8 mouse cellular contexts compared by ENCODE assay signal in the genomic region with DNA sequence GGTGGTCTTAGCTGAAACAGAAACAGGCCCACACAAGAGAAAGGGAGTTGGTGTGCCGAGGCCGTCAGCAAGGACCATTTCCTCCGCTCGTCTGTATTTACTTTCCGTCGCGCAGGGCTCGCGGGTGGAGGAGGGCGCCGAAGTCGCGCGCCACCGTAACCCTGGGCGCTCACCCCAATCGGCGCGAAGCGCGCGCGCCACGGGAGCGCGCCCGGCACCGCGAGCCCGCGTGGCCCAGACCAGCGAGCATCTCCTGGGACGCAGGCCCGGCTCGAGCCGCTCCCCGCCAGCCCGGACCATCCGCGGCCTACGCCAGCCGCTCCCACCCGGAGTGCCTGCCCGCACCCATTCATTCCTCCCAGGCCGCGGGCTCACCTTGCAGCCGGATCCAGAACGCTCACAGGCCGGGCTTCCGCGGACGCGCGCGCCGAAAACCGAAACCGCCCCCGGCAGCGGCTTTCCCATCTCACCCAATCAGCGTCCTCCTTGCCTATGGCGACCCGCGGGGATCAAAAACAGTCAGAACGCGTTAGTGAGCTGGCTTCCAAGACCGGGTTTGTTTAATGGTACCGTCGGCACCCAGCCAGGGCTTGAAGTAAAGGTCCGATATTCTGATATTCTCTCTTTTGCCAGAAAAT. TPM values are rescaled to one million over a fixed set of nuclear protein-coding genes. Genes with fewer than 3 reads are reported as not detected.
DNase-seq lines count a peak whose midpoint lies in the region; ATAC-seq and TF ChIP-seq lines count a peak whose summit lies in the region.

A gene (minus strand): TSS at position 468 of the 638 bp plus-strand sequence.

- peak; percentile 95 for ATAC-seq in forebrain, postnatal 0 days
- peak; percentile 92 for ATAC-seq in lung, embryonic 15.5 days (ENCODE audit: borderline replicate concordance, extremely low read depth, low FRiP score, low TSS enrichment)

- WGBS in cerebellum, adult 2 months: under 1% methylated on average over 70 of the region's 70 CpGs
- WGBS in forebrain, postnatal 0 days: under 1% methylated on average over 69 of the region's 70 CpGs
- under 1% methylated on average over 64 of the region's 70 CpGs for WGBS in lung, embryonic 15.5 days

- H3K4me1 ChIP-seq in MEL (ENCODE audit: control insufficient read depth in 1 of 2, insufficient read depth in 2 of 2, low read length in 2 of 2): peaks cover 0 to 7% of the 10 kb centered on the region in 2 experiments; a peak in 2 of 4 replicates
- peaks cover 5% of the 10 kb centered on the region for H3K4me1 ChIP-seq in cerebellum, adult 2 months (ENCODE audit: control insufficient read depth, insufficient read depth, low read length)
- peaks cover 5% of the 10 kb centered on the region; the same call in 1 of the 2 replicates for H3K4me1 ChIP-seq in forebrain, postnatal 0 days (ENCODE audit: insufficient read depth)
- H3K4me1 ChIP-seq in lung, embryonic 15.5 days: peaks cover 20% of the 10 kb centered on the region

- peak within 1 kb of the TSS; percentile 95 for H3K27ac ChIP-seq in MEL (ENCODE audit: control insufficient read depth, low read depth, low read length)
- peak within 1 kb of the TSS; percentile 98 for H3K27ac ChIP-seq in cerebellum, adult 2 months (ENCODE audit: insufficient read depth, low read length)
- peak within 1 kb of the TSS; percentile 96 for H3K27ac ChIP-seq in forebrain, postnatal 0 days (ENCODE audit: low read depth, low read length)
- peak within 1 kb of the TSS; percentile 99 for H3K27ac ChIP-seq in lung, embryonic 15.5 days

- peak; percentile 97 for DNase-seq in MEL (ENCODE audit: low read depth, low spot score)
- DNase-seq in cerebellum, adult 2 months: peak; percentile 98 to 100
- peak; percentile 98 for DNase-seq in forebrain, postnatal 0 days
- DNase-seq in heart, postnatal 4 days: peak; percentile 99
- DNase-seq in layer of hippocampus, adult 8-10 months (ENCODE audit: low spot score in 2 of 2): peak; percentile 95 to 98
- DNase-seq in ovary, adult 18-20 months (ENCODE audit: low spot score): peak; percentile 93
- peak; percentile 97 for DNase-seq in thymus, postnatal 0 days (ENCODE audit: low spot score)

- TF ChIP-seq RAD21 in MEL (IDR thresholded peaks at IDR 0.05; ENCODE audit: low read depth, low read length): no peak

- peak within 1 kb of the TSS; percentile 100 for H3K9ac ChIP-seq in MEL (ENCODE audit: control insufficient read depth, low read depth, low read length, poor library complexity, severe bottlenecking)
- peak within 1 kb of the TSS; percentile 88 for H3K9ac ChIP-seq in forebrain, postnatal 0 days
- peak within 1 kb of the TSS; percentile 89 for H3K9ac ChIP-seq in lung, embryonic 15.5 days

- TF ChIP-seq CTCF in MEL (IDR thresholded peaks at IDR 0.05 in 2 of 3, conservative IDR thresholded peaks at IDR 0.05 in 1 of 3; ENCODE audit: control insufficient read depth in 1 of 3, insufficient read depth in 1 of 3, low read depth in 2 of 3, low read length in 3 of 3, poor library complexity in 1 of 3, severe bottlenecking in 1 of 3): no peak
- TF ChIP-seq CTCF in cerebellum, adult 2 months (IDR thresholded peaks at IDR 0.05; ENCODE audit: borderline replicate concordance, insufficient read depth, low read depth, low read length): no peak
- TF ChIP-seq CTCF in forebrain, postnatal 0 days (IDR thresholded peaks at IDR 0.05; ENCODE audit: low read depth): no peak

- H3K4me2 ChIP-seq in forebrain, postnatal 0 days (ENCODE audit: low read depth): peak within 1 kb of the TSS; percentile 55
- H3K4me2 ChIP-seq in lung, embryonic 15.5 days: peak within 1 kb of the TSS; percentile 57

- H3K4me3 ChIP-seq in MEL (ENCODE audit: control insufficient read depth in 1 of 2, insufficient read depth in 1 of 2, low read depth in 2 of 2, low read length in 2 of 2): peak within 1 kb of the TSS; percentile 87 to 99
- H3K4me3 ChIP-seq in cerebellum, adult 2 months (replicated peaks; ENCODE audit: insufficient read depth, low read depth, low read length): peak within 1 kb of the TSS; percentile 79
- H3K4me3 ChIP-seq in forebrain, postnatal 0 days (ENCODE audit: low read depth, low read length): peak within 1 kb of the TSS; percentile 80
- H3K4me3 ChIP-seq in lung, embryonic 15.5 days: peak within 1 kb of the TSS; percentile 93

- peaks cover 0 to 16% of the 10 kb centered on the region in 2 experiments; a peak in 2 of 4 replicates for H3K36me3 ChIP-seq in MEL (ENCODE audit: control insufficient read depth in 1 of 2, insufficient read depth in 2 of 2, low read length in 2 of 2)
- H3K36me3 ChIP-seq in forebrain, postnatal 0 days (ENCODE audit: insufficient read depth): 0 out of 2 replicates have a peak, but pooled peaks cover 3% of the 10 kb centered on the region
- H3K36me3 ChIP-seq in lung, embryonic 15.5 days: no peaks in the 10 kb centered on the region; the same call in 1 of the 2 replicates

- peaks cover 16% of the 10 kb centered on the region for H3K79me2 ChIP-seq in MEL (ENCODE audit: control insufficient read depth, insufficient read depth, low read length, poor library complexity)

- H3K27me3 ChIP-seq in MEL (ENCODE audit: control insufficient read depth in 1 of 2, insufficient read depth in 2 of 2, low read length in 2 of 2): no peaks in the 10 kb centered on the region
- H3K27me3 ChIP-seq in cerebellum, adult 2 months (ENCODE audit: control insufficient read depth, insufficient read depth, low read length): no peaks in the 10 kb centered on the region
- H3K27me3 ChIP-seq in forebrain, postnatal 0 days (ENCODE audit: insufficient read depth, low read length): no peaks in the 10 kb centered on the region
- H3K27me3 ChIP-seq in lung, embryonic 15.5 days: no peaks in the 10 kb centered on the region

- TF ChIP-seq EP300 in MEL (IDR thresholded peaks at IDR 0.05; ENCODE audit: low read depth in 1 of 2, low read length in 2 of 2): no peak

- peak; percentile 74 to 75 for TF ChIP-seq POLR2A in MEL (IDR thresholded peaks at IDR 0.05; ENCODE audit: control insufficient read depth in 1 of 2, insufficient read depth in 1 of 2, low read depth in 1 of 2, low read length in 2 of 2, poor library complexity in 1 of 2)
- peak; percentile 46; the same call in 1 of the 2 replicates for TF ChIP-seq POLR2A in cerebellum, adult 2 months (IDR thresholded peaks at IDR 0.05; ENCODE audit: borderline replicate concordance, insufficient read depth, low read length)

- no peaks in the 10 kb centered on the region for H3K9me3 ChIP-seq in MEL (replicated peaks; ENCODE audit: insufficient read depth, low read length)
- H3K9me3 ChIP-seq in forebrain, postnatal 0 days (ENCODE audit: low read length): no peaks in the 10 kb centered on the region
- H3K9me3 ChIP-seq in lung, embryonic 15.5 days: no peaks in the 10 kb centered on the region

TF ChIP-seq in MEL, 35 proteins besides CTCF, POLR2A, EP300 and RAD21:
- TF ChIP-seq MAFK (IDR thresholded peaks at IDR 0.05; ENCODE audit: borderline replicate concordance, low read depth, low read length) (no peak), SMC3 (IDR thresholded peaks at IDR 0.05; ENCODE audit: low read depth, low read length) (no peak), USF2 (IDR thresholded peaks at IDR 0.05; ENCODE audit: borderline replicate concordance in 1 of 2, insufficient read depth in 1 of 2, low read depth in 1 of 2, low read length in 2 of 2) (no peak), UBTF (IDR thresholded peaks at IDR 0.05; ENCODE audit: borderline replicate concordance, insufficient read depth, low read depth, low read length) (0 out of 2 replicates have a peak, but pooled peaks have one; percentile 47), POLR2AphosphoS5 (IDR thresholded peaks at IDR 0.05; ENCODE audit: borderline replicate concordance, low read depth, low read length) (no peak), NRF1 (IDR thresholded peaks at IDR 0.05; ENCODE audit: insufficient read depth, low read depth, low read length, poor library complexity, severe bottlenecking) (peak; percentile 56), HCFC1 (IDR thresholded peaks at IDR 0.05; ENCODE audit: low read depth, low read length) (peak; percentile 87), MAX (IDR thresholded peaks at IDR 0.05; ENCODE audit: low read length) (peak; percentile 41; the same call in 1 of the 2 replicates), ELF1 (IDR thresholded peaks at IDR 0.05; ENCODE audit: low read depth, low read length) (peak; percentile 78), RCOR1 (IDR thresholded peaks at IDR 0.05; ENCODE audit: low read depth, low read length) (no peak), POLR2AphosphoS2 (IDR thresholded peaks at IDR 0.05; ENCODE audit: low read length) (peak; percentile 56; the same call in 1 of the 2 replicates), GATA1 (IDR thresholded peaks at IDR 0.05; ENCODE audit: low read depth, low read length) (no peak), E2F4 (IDR thresholded peaks at IDR 0.05; ENCODE audit: borderline replicate concordance, low read depth, low read length) (0 out of 2 replicates have a peak, but pooled peaks have one; percentile 46), ZC3H11A (IDR thresholded peaks at IDR 0.05; ENCODE audit: low read depth, low read length) (no peak), SIN3A (IDR thresholded peaks at IDR 0.05; ENCODE audit: low read length) (peak; percentile 83), TCF12 (IDR thresholded peaks at IDR 0.05; ENCODE audit: low read depth, low read length) (peak; percentile 59; the same call in 1 of the 2 replicates), TBP (IDR thresholded peaks at IDR 0.05; ENCODE audit: low read depth, low read length) (peak; percentile 72; the same call in 1 of the 2 replicates), KAT2A (conservative IDR thresholded peaks at IDR 0.05; ENCODE audit: low read depth, low read length) (peak; percentile 62; the same call in 1 of the 2 replicates), NELFE (IDR thresholded peaks at IDR 0.05; ENCODE audit: low read depth, low read length) (peak; percentile 78), MEF2A (IDR thresholded peaks at IDR 0.05; ENCODE audit: extremely low read depth, insufficient replicate concordance, low read depth, low read length, poor library complexity, severe bottlenecking) (no peak), MAZ (IDR thresholded peaks at IDR 0.05; ENCODE audit: low read depth, low read length) (peak; percentile 64)

RNA-seq across cellular contexts. Expression of the gene that starts here (rescaled TPM):
- 107 and 109 TPM in 2 replicates for total RNA-seq in MEL (2012; rRNA removed)
- 100 to 1,000 TPM in 1 of 2 experiments, not detected in 1; 172 TPM for polyA plus RNA-seq in MEL (2012; ENCODE audit: insufficient read depth in 1 of 2, insufficient read length in 2 of 2, low read depth in 1 of 2, low replicate concordance in 2 of 2, missing spikeins in 1 of 2)
- 102 and 120 TPM in 2 replicates for polyA plus RNA-seq in cerebellum, adult 2 months (2012; rRNA removed)
- 26.4 and 27.6 TPM in 2 replicates for total RNA-seq in forebrain, postnatal 0 days (2014; rRNA removed)
- polyA plus RNA-seq in forebrain, postnatal 0 days (2015; fragmentation: Nextera tagmentation; extraction: Ambion mirVana): 134 and 155 TPM in 2 replicates
- total RNA-seq in heart, postnatal 4 days (2021): 10 to 100 TPM; 96.5 to 97.7 TPM
- 10 to 100 TPM; 45.7 to 55.7 (median 53.8) TPM for total RNA-seq in layer of hippocampus, adult 8-10 months (2022)
- 195 and 223 TPM in 2 replicates for polyA plus RNA-seq in lung, embryonic 15.5 days (2015; fragmentation: Nextera tagmentation; extraction: Ambion mirVana)
- 228 and 236 TPM in 2 replicates for polyA plus RNA-seq in thymus, postnatal 0 days (2015; fragmentation: Nextera tagmentation; extraction: Ambion mirVana)

Comparison
In these comparisons a context has a peak if more than half of its experiments do, and no peak if none do; other contexts are left out.
1. Peak in every context shown above with its lines: DNase-seq, ATAC-seq, H3K4me3 ChIP-seq and H3K27ac ChIP-seq.